ENCODE assay signal across 8 mouse cellular contexts in genomic region chr13:13438112-13438953, GRCm38 (mm10). TPM values are rescaled to one million over a fixed set of nuclear protein-coding genes. Genes with fewer than 3 reads are reported as not detected.
A peak's percentile ranks its signal among the peaks of the same experiment; 100 is the strongest.
DNase-seq lines count a peak whose midpoint lies in the region; ATAC-seq lines count a peak whose summit lies in the region.
"Not testable (repeated sequence)": the region's sequence is repeated elsewhere in the genome, so short reads cannot be mapped to it uniquely, and the experiment has no call there.

No protein-coding gene starts in this region.

- ATAC-seq in forebrain, embryonic 14.5 days, result peak; percentile 49
- ATAC-seq in heart, embryonic 15.5 days (replicated peaks; ENCODE audit: insufficient number of reproducible peaks, insufficient read depth, low FRiP score, low read depth), result peak; percentile 54
- peak; percentile 41 for ATAC-seq in intestine, embryonic 14.5 days (replicated peaks; ENCODE audit: low FRiP score, low TSS enrichment, low read depth)
- ATAC-seq in midbrain, embryonic 15.5 days (replicated peaks), result peak; percentile 15; the same call in 1 of the 2 replicates
- ATAC-seq in stomach, embryonic 16.5 days (ENCODE audit: insufficient read depth, low FRiP score), result peak; percentile 73

- H3K4me2 ChIP-seq in forebrain, embryonic 14.5 days (ENCODE audit: low read length); midbrain, embryonic 15.5 days: not testable (repeated sequence)
- H3K4me2 ChIP-seq in heart, embryonic 15.5 days, result peak overlapping the region; percentile 57
- peak overlapping the region; percentile 36 for H3K4me2 ChIP-seq in intestine, embryonic 14.5 days (ENCODE audit: low read length)
- H3K4me2 ChIP-seq in stomach, embryonic 16.5 days (ENCODE audit: low read depth, low read length), result peak overlapping the region; percentile 31; the same call in 1 of the 2 replicates

- H3K36me3 ChIP-seq in forebrain, embryonic 14.5 days (ENCODE audit: control insufficient read depth, insufficient read depth, low read length); heart, embryonic 15.5 days; intestine, embryonic 14.5 days (ENCODE audit: control insufficient read depth, insufficient read depth, low read length); midbrain, embryonic 15.5 days (replicated peaks); stomach, embryonic 16.5 days (ENCODE audit: control insufficient read depth, insufficient read depth, low read length): not testable (repeated sequence)

- not testable (repeated sequence) for H3K4me3 ChIP-seq in forebrain, embryonic 14.5 days (ENCODE audit: low read depth, low read length); midbrain, embryonic 15.5 days
- peak overlapping the region; percentile 41 for H3K4me3 ChIP-seq in heart, embryonic 15.5 days
- peak overlapping the region; percentile 10 for H3K4me3 ChIP-seq in intestine, embryonic 14.5 days (ENCODE audit: low read depth, low read length)
- H3K4me3 ChIP-seq in stomach, embryonic 16.5 days (replicated peaks; ENCODE audit: low read length), result peak overlapping the region; percentile 33

- not testable (repeated sequence) for H3K27ac ChIP-seq in forebrain, embryonic 14.5 days (ENCODE audit: low read depth, low read length); intestine, embryonic 14.5 days (ENCODE audit: low read depth); midbrain, embryonic 15.5 days; stomach, embryonic 16.5 days (ENCODE audit: low read length)
- H3K27ac ChIP-seq in heart, embryonic 15.5 days, result peak overlapping the region; percentile 37; the same call in 1 of the 2 replicates

- H3K9ac ChIP-seq in forebrain, embryonic 14.5 days (ENCODE audit: low read length); heart, embryonic 15.5 days; intestine, embryonic 14.5 days (ENCODE audit: low read length); midbrain, embryonic 15.5 days; stomach, embryonic 16.5 days (ENCODE audit: low read length): not testable (repeated sequence)

- DNase-seq in c-Kit-positive CD71-positive TER-119-negative erythroid progenitor cells, embryonic 14.5 days (ENCODE audit: low read depth), result peak; percentile 4
- not testable (repeated sequence) for DNase-seq in forebrain, embryonic 14.5 days (ENCODE audit: low spot score); intestine, embryonic 14.5 days (ENCODE audit: low spot score)
- peak; percentile 51 to 63 for DNase-seq in kidney, postnatal 4 days
- DNase-seq in lung, adult 18-20 months, result peak; percentile 14 to 19

- WGBS in forebrain, embryonic 14.5 days, result 6% methylated on average over 11 of the region's 28 CpGs
- 1% methylated on average over 16 of the region's 28 CpGs for WGBS in heart, embryonic 15.5 days
- under 1% methylated on average over 11 of the region's 28 CpGs for WGBS in intestine, embryonic 14.5 days
- WGBS in midbrain, embryonic 15.5 days, result 10% methylated on average over 20 of the region's 28 CpGs
- 1% methylated on average over 13 of the region's 28 CpGs for WGBS in stomach, embryonic 16.5 days

- H3K27me3 ChIP-seq in forebrain, embryonic 14.5 days (replicated peaks; ENCODE audit: control insufficient read depth, insufficient read depth, low read length); heart, embryonic 15.5 days; intestine, embryonic 14.5 days (replicated peaks; ENCODE audit: control insufficient read depth, insufficient read depth, low read length); midbrain, embryonic 15.5 days (replicated peaks); stomach, embryonic 16.5 days (ENCODE audit: control insufficient read depth, insufficient read depth, low read length): not testable (repeated sequence)

- not testable (repeated sequence) for H3K4me1 ChIP-seq in forebrain, embryonic 14.5 days (ENCODE audit: control insufficient read depth, insufficient read depth, low read length); heart, embryonic 15.5 days (replicated peaks); intestine, embryonic 14.5 days (replicated peaks; ENCODE audit: control insufficient read depth, insufficient read depth, low read length); midbrain, embryonic 15.5 days; stomach, embryonic 16.5 days (ENCODE audit: control insufficient read depth, insufficient read depth, low read length)

- H3K9me3 ChIP-seq in forebrain, embryonic 14.5 days (replicated peaks; ENCODE audit: control insufficient read depth, low read length); heart, embryonic 15.5 days (replicated peaks); intestine, embryonic 14.5 days (ENCODE audit: control insufficient read depth, low read length); midbrain, embryonic 15.5 days; stomach, embryonic 16.5 days (replicated peaks; ENCODE audit: control insufficient read depth, low read length): not testable (repeated sequence)

RNA-seq across cellular contexts. Expression of gene Nid1, which starts 1.0 kb away (rescaled TPM):
- polyA plus RNA-seq in forebrain, embryonic 14.5 days (2014; fragmentation: Nextera tagmentation; extraction: Ambion mirVana), result 20.8 and 23.5 TPM in 2 replicates
- 75.8 and 111 TPM in 2 replicates for polyA plus RNA-seq in heart, embryonic 15.5 days (2015; fragmentation: Nextera tagmentation; extraction: Ambion mirVana)
- polyA plus RNA-seq in intestine, embryonic 14.5 days (2014; fragmentation: Nextera tagmentation; extraction: Ambion mirVana), result 70.7 and 80.6 TPM in 2 replicates
- 38.6 and 42.2 TPM in 2 replicates for polyA plus RNA-seq in midbrain, embryonic 15.5 days (2015; fragmentation: Nextera tagmentation; extraction: Ambion mirVana)
- 112 and 120 TPM in 2 replicates for polyA plus RNA-seq in stomach, embryonic 16.5 days (2015; fragmentation: Nextera tagmentation; extraction: Ambion mirVana)

RNA-seq across cellular contexts. Expression of gene Gpr137b, which starts 44.5 kb away (rescaled TPM):
- polyA plus RNA-seq in forebrain, embryonic 14.5 days (2014; fragmentation: Nextera tagmentation; extraction: Ambion mirVana), result 21.4 and 24.0 TPM in 2 replicates
- polyA plus RNA-seq in heart, embryonic 15.5 days (2015; fragmentation: Nextera tagmentation; extraction: Ambion mirVana), result 18.3 TPM in 2 replicates
- 8.2 and 10.0 TPM in 2 replicates for polyA plus RNA-seq in intestine, embryonic 14.5 days (2014; fragmentation: Nextera tagmentation; extraction: Ambion mirVana)
- 28.5 and 29.9 TPM in 2 replicates for polyA plus RNA-seq in midbrain, embryonic 15.5 days (2015; fragmentation: Nextera tagmentation; extraction: Ambion mirVana)
- polyA plus RNA-seq in stomach, embryonic 16.5 days (2015; fragmentation: Nextera tagmentation; extraction: Ambion mirVana), result 8.6 and 9.5 TPM in 2 replicates

Comparison
In these comparisons a context has a peak if more than half of its experiments do, and no peak if none do; other contexts are left out.
1. ATAC-seq: peak in every context shown above with its lines; median percentile 73 in stomach, embryonic 16.5 days; 54 in heart, embryonic 15.5 days; 49 in forebrain, embryonic 14.5 days; 41 in intestine, embryonic 14.5 days; 15 in midbrain, embryonic 15.5 days.